Mouse (Mus musculus) forelimb bud, embryonic 11.5 days (tissue): Measurements from ENCODE around the gene Avl9.
A peak's percentile ranks its signal among the peaks of the same experiment; 100 is the strongest.

ENCODE experiments used
- DNase-seq: peaks from one replicate; pipeline ENCODE4 v3.0.0-alpha.2; 2012; ENCODE audit warnings: low read depth, low spot score

Avl9 gene

DNA sequence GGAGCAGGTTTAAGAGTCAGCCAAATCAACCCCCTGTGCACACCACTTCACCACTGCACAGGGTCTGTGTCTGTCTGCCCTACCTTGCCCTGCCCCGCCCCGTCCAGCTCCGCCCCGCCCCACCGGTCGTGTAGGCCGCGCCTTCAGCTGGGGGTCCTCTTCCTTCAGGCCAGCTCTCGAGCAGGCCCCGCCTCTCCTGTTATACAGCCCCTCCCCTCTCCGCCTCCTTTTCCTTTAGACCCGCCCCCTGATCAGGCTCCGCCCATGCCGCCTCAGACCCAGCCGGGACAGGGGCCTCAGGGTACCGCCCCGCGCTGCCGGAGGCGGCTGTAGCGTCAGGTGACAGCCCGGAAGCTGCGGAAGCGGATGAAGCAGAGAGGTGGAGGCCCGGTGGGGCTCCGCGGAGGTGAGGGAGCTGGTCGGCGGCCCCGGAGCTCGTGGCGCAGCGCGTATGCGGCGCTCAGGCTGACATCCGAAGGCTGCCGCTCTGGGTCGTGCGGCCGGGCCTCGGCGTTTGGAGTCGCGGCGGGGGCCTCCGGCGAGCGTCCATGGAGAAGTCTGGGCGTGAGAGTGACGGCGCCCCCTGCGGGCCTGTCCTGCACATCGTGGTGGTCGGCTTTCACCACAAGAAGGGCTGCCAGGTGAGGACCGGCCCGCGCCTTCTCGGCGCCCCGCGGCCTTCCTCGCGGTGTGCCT is at the start of gene Avl9:
Avl9 (plus strand) TSS at position 326 of the 696 bp plus-strand sequence.
- peak; percentile 95 for DNase-seq

DNA sequence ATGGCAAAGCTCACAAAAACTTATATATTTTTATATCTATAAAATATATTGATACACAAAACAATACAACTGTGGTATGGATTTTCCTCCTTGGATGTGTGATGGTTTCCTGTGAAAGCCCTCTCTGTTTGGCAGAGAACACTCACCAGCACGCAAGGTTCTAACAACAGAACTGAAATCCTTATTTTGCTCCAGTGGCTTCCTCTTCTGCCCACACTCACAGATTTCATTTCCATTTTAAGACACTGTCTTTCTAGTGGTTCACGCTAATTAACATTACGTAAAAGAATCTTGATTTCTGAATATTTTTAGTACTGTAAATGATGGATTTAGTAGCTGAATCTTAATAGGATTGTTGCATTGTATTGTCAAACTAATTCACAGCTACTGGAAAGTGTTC is 26.5 kb upstream of the Avl9 start:
- no peak for DNase-seq

DNA sequence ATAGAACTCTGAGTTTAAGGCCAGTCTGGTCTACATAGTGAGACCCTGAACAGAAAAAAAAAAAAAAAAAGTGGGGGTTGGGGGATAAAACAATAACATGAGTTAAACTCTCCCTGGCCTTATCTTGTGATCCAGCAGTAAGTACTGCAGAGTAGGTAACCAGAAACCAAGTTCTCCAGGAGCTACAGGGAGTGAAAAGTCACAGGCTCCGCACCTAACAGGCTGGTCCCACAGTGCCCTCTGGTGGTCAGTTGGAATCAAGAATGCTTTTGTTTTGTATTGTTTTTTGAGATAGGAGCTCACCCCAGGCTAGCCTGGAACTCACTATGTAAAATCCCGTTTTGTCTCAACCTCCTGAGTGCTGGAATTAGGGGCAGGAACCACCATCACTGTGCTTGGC is 23.5 kb upstream of the Avl9 start:
- peak; percentile 84 for DNase-seq

DNA sequence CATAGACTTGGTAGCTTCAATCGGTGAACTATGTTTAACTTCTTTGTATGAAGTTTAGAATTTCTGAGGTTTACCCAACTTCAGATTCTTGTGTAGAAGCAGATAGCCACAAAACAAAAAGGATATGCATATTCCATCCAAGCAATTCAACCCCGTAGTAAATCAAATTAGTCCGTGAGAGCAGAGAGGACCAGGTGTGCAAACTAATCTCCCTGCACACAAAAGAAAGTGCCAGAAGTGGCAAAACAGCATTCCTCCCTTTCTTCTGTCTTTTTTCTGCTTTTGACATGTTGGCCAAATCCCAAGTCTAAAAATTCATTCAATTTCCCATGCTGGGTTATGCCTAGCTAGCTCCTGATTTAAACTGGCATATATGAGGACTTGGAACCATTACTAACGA is 22.3 kb upstream of the Avl9 start:
- no peak for DNase-seq

DNA sequence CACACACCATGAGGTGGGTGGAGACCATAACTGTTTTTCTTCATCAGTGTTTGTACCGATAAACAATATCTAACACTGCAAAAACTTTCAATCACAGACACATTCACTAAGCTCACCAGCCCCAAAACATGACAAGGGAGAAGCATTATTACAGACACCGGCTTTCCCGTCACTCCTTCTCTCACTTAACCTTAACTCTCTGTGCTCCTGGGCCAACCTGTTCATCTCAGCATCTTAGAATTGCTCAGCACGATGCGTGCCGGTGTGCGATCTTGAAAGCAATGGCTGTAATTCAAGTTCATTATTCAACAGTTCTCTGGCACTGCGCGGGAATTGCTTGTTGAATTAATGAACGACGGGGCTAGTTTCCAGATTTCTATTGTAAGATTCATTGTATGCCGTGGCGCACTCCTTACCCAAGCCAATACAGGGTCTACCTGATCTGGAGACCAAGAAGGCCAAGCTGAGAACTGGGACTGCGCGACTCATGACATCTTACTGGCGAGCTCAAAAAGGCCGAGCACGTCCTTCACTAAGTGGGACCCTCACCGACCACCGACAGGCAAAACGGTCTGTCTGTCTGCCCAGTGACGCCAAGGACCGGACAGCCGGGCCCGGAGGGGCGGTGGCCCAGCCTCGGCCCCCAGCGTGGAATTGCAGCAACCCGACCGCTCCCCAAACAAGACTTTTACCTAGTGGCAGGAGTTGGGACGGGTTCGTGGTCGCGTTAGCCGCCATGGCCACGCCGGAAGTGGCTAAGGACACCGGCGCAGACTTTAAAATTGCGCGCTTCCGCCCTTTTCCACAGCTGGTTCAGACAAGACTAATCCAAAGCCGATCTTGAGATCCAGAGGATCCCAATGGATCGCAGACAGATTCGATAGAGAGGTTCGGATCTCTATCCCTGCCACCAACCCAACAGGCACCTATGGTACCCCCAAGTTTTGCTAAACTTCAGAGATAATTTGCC is 10.5 kb upstream of the Avl9 start, which contains the start of gene Lsm5:
Lsm5 (minus strand) TSS at position 780 of the 970 bp plus-strand sequence.
- DNase-seq: peak; percentile 94

DNA sequence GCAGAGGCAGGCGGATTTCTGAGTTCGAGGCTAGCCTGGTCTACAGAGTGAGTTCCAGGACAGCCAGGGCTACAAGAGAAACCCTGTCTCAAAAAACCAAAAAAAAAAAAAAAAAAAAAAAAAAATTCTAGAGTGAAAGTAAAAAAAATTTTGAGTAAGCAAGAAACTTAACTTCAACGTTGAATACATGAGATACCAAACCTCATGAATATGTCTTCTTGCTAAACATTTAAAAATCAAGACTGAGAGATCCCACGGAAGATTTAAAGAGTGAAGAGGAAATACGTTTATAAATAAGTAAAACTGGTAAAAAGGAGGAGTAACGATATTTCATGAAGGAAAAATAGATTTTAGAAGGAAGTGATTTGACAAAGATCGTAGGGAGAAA is 519 bp upstream of the Avl9 start:
- DNase-seq: no peak

DNA sequence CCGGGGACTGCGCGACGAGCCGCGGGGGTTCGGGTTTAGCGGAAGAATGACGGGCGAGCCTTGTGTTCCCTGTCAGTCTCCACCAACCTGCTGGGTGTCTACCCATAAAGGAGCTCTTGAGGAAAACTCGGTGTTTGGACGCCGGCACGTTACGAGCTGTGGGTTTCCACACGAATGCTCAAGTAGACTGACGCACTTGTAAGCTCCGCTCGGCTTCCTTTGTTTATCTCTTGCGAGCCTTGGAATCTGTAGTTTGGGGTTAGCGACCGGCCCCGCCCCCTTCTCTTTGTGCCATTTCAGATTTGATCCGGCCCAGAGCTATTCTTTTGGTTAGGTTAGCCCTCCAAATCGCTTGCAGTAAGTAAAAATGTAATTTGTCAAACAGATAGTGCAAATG is 569 bp downstream of the Avl9 start:
- no peak for DNase-seq

DNA sequence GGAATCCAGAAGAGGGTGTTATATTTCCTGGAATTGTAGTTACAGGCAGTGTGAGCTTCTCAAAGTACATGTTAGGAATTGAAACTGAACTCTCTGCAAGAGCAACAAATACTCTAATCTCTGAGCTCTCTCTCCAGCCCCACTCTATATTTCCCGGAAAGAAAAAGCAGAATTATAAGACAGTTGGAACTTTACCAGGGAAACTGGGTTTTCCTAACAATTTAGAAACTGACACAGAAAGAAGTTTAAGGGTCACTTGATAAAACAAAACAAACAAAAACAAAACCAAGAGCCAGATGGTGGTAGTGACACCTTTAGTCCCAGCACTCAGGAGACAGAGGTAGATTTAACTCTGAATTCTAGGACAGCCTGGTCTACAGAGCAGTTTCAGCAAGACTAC is 4.4 kb downstream of the Avl9 start:
- DNase-seq: no peak

DNA sequence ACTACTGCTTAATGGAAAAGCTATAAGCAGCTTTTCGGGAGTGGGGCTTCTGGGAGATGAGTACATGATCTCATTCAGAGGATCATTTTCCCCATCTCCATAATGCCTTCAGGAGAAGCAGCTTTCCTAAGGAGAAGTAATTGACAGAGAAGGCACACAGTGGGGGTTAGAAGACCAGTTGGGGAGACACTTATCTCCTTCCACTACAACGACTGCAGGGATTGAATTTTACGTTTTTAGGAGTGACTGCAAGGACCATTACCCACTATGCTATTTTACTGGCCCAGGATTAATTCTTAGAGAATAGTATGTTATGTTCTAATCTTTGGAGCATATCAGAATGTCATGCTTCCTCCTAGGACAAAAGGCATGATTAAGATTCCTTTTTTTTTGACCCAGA is 6.2 kb downstream of the Avl9 start:
- no peak for DNase-seq

DNA sequence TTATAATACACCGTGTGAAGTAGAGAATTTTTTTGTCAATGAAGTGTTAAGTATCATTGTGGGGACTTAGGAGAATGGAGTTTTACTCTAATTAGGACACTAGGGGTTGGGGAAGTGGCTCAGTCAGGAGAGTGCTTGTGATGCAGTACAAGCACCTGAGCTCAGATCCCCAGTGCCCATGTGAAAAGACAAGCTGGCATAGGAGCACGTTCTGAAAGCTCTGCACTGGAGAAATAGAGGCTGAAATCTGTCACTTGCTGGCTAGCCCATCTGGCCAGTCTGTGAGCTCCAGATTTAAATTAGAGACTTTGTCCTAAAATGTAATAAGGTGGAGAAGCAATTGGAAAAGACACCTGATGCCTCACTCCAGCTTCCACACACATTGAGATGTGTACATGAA is 17.8 kb downstream of the Avl9 start:
- no peak for DNase-seq

DNA sequence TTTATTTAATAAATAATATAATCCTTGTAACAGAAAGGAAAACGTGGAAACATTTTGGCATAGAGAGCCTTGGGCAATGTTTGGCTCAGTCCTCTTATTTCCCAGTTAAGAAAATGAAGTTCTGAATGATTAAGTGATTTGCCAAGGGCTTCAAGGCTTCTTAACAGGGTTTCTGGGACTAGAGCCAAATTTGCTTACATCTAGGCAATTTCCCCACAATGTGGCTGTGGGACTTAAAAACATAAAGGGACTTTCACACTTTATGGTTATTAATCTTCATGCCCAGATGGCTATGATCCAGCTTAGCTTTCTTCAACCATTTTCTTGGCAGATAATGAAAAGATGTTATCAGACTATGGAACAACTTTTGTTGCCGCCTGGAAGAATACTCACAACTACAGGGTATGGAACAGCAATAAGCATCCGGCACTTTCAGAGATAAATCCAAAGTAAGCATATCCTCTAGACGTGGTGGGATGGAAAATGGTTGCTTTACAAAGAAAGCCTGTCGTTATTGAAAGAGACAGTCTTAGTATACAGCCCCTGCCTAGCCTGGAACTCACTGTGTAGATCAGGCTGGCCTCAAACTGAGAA is 31.3 kb downstream of the Avl9 start:
- DNase-seq: no peak

DNA sequence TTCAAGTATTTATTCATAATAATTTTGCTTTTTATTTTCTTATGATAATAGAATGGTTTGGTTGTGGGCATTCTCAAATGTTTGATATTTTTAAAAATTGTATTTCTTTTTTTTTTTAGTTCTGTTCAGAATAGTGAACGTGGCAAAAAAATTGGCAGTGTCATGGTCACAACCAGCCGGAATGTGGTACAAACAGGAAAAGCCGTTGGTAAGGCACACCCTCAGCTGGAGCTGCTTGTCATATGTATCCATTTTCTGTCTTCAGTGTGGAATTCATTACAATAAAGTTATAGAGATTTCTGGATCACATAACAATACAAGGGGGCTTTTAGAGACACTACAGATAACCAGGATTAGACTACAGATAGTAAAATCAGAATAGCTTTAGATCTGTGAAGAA is 39.0 kb downstream of the Avl9 start:
- no peak for DNase-seq

DNA sequence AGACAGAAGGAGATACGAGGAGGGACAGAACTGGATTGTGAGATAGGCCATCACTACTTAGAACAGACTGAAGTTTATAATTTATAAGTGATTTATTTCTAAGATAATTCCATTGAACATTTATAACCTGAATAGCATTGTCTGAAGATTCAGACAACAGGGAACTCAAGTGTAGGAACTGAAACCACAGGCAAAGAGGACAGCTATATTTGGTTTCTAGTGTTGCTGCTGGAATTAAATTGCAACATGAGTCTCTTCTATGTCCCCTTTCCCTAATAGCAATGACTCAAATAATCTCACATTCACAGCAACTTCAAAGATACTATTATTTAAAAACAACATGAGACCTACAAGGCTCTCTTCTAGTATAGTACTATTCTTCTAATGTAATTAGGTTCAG is 41.4 kb downstream of the Avl9 start:
- no peak for DNase-seq

DNA sequence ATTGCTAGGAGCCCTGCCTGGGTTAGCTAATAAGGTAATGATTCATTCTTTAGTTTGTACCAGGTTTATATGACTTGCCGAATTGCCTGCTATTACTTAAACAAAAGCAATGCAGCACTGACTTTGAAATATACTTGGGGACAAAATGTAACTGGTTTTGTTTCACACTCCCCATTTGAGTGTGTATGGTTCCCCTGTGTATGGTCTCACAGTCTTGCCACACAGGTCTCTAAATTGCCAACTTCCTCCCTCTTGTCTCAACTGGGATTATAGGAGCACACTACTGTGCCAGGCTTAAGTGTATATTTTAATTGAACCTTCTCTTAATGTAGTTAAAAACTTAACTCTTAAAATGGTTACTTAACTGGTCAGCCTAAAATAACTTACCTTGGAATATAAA is 44.6 kb downstream of the Avl9 start:
- DNase-seq: no peak

DNA sequence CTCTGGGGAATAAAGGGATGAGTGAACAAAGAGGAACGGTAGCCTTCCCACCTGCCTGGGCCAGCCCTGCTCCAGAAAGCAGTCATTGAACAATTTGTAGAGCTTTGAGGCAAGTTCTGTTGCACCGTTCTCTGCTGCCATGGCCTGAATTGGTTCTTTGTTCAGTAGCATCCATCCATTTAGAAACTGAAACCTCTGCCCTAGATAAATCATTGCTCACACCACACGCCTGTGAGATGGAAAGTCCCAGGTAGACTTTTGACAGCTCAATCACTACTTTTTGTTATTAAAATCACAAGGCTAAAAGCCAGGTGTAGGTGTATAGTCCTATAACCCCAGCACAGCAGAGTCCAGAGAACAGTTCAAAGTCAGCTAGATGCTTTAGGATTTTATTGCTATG is 50.6 kb downstream of the Avl9 start:
- no peak for DNase-seq

DNA sequence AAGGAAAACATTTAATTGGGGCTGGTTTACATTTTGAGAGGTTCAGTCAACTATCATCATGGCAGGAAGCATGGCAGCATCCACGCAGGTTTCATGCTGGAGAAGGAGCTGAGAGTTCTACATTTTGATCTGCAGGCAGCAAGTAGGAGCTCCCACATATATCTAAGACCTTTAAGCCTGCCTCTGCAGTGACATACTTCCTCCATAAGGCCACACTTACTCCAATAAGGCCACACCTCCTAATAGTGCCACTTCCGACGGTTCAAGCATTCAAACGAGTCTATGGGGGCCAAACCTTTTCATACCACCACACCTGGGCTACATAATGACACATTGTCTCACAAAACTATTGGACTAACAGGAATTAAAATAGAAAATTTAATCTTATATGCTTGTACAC is 51.0 kb downstream of the Avl9 start:
- DNase-seq: no peak

DNA sequence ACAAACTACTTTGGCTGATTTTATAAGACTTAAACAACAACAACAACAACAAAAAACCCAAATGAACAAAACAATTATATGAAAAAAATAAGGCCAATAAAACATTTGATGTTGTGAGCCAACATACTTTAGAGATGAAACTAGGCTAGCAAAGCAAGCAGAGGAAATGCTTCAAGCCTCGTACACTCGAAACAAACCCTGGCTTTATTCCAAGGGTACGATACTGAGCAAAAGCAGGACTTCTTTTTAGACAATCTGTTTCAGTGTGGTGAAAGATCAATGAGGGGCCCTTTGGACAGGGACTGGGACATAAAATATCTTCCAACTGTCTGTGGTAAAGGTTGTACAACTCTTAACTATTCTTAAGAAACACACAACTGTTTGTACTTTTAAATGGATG is 61.1 kb downstream of the Avl9 start:
- no peak for DNase-seq

DNA sequence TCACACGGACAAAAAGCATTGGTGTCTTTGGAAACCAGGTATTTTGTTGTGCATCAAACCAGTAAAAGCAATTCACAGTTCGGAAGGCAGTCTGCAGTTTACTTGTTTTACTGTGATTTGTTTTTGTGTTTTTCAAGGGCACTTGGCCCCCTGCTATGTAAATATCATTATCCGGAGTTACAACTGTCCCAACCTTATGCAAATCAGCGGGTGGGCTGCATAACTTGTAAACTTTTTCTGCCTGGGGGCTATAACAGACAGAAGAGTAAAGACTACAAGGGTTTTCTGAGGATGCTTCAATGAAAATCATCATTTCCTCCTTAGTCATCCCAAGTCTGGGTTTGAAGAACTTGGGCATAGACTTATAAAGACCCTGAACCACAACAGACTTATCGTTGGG is 64.9 kb downstream of the Avl9 start:
- DNase-seq: no peak

DNA sequence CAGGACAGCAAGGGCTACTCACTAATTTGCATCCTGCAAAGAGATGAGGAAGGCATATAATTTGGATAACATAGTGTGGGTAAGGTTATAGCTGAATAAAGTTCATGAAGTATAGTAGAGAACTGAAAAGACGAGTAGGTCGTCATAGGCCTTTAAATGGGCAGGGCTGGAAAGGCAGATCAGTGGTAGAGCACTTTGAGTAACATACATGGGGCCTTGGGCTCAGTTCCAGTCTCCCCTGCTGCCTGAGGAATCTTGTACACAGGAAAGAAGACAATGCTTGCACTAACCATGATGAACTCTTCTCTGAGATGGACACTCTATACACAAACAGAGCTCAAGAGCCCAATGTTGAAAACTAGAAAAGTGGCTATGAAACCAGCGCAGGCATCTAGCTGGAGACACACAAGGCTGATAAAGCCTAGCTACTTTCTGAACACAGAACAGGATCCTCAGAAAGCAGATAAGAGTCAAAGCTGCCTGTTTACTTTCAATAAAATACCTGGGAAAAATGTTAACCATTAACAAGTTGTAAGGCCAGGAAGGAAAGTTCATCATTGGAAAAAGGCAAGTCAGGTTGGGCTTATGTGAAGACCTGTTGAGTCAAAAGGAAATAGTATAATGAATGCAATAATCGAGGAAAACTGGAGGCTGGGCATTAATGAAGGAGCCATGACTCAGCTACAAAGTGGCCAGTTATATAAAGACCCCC is 69.0 kb downstream of the Avl9 start:
- DNase-seq: no peak

DNA sequence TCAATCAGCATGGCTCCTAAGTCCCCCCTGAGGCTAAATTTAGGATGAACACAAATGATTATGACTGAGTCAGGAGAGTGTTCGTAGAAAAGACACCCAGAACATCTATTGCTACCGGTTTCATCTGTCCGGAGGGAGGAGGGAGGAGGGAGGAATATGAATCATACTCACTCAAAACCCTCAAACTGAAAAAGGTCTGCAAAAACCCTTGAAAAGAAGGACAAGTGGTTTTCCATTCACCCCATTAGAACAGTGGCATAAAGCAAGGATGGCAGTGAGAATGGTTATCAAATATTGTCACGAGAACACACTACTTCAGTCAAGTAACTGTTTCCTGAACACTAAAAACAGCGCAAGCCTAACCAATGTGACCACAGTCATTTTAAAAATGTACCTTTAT is 70.4 kb downstream of the Avl9 start:
- no peak for DNase-seq

DNA sequence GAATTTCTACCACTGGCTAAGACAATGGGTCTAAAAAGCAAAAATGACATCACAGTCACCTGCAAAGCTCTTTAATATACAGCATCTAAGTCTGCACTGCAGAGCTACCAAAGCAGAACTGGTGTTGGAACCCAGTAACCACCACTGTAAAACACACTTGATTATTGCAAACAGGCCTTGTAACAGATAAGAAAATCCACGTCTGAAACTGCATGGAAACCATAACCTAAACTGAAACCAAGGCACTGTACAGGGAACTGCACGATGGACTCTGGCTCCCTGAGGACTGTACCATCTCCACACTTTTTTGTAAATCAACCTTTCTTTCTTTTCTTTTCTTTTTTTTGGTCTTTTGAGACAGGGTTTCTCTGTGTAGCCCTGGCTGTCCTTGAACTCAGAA is 73.0 kb downstream of the Avl9 start:
- no peak for DNase-seq

DNA sequence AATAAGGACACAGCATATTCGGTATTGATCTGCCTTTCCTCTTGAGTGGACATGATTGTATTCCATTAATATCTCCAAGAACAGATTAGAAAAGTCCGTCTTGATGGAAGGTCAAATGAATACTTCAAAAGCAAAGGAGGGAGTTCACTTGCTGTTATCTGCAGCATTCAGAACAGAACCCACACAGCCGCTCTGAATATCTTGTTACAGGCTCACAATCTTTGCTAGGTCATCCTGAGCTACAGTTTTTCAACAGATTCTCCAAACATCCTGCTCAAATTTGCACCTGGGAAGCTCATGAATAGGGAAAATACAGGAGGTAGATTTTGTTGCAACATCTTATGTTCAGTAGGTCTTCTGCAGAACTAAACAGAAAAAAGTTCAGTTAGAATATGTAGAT is 74.6 kb downstream of the Avl9 start:
- DNase-seq: no peak
